Mouse (Mus musculus): ENCODE measurements around the gene Dcaf8.
A peak's percentile ranks its signal among the peaks of the same experiment; 100 is the strongest.

Gene Dcaf8

GRCm38 (mm10) chr1:172194435-172194834, 46.6 kb downstream of the Dcaf8 start:
- no peak for DNase-seq (ENCODE audit: low read depth, low spot score)

GRCm38 (mm10) chr1:172197146-172197545, 49.3 kb downstream of the Dcaf8 start:
- peak; percentile 47 for DNase-seq (ENCODE audit: low read depth, low spot score)

- DNase-seq (ENCODE audit: low read depth, low spot score): no peak
Measured at GRCm38 (mm10) chr1:172197851-172198250, 50.0 kb downstream of the Dcaf8 start.

GRCm38 (mm10) chr1:172198316-172198715, 50.4 kb downstream of the Dcaf8 start:
- DNase-seq (ENCODE audit: low read depth, low spot score): no peak

GRCm38 (mm10) chr1:172198996-172199395, 51.1 kb downstream of the Dcaf8 start:
- no peak for DNase-seq (ENCODE audit: low read depth, low spot score)

GRCm38 (mm10) chr1:172200161-172200560, 52.3 kb downstream of the Dcaf8 start:
- no peak for DNase-seq (ENCODE audit: low read depth, low spot score)

- no peak for DNase-seq (ENCODE audit: low read depth, low spot score)
Measured at GRCm38 (mm10) chr1:172200871-172201447, 53.1 kb downstream of the Dcaf8 start.

GRCm38 (mm10) chr1:172201967-172202880, 54.3 kb downstream of the Dcaf8 start:
- no peak for DNase-seq (ENCODE audit: low read depth, low spot score)

GRCm38 (mm10) chr1:172202894-172203522, 55.1 kb downstream of the Dcaf8 start:
- DNase-seq (ENCODE audit: low read depth, low spot score): no peak

- DNase-seq (ENCODE audit: low read depth, low spot score): no peak
Measured at GRCm38 (mm10) chr1:172203566-172203965, 55.7 kb downstream of the Dcaf8 start.

- no peak for DNase-seq (ENCODE audit: low read depth, low spot score)
Measured at GRCm38 (mm10) chr1:172204033-172204813, 56.3 kb downstream of the Dcaf8 start.

GRCm38 (mm10) chr1:172204814-172205740, 57.2 kb downstream of the Dcaf8 start:
- DNase-seq (ENCODE audit: low read depth, low spot score): no peak

GRCm38 (mm10) chr1:172205741-172206087, 57.8 kb downstream of the Dcaf8 start:
- DNase-seq (ENCODE audit: low read depth, low spot score): peak; percentile 68

- DNase-seq (ENCODE audit: low read depth, low spot score): peak; percentile 71
Measured at GRCm38 (mm10) chr1:172206141-172206917, 58.4 kb downstream of the Dcaf8 start, which contains the start of gene Pea15a. Gene Pea15a (minus strand): TSS chr1:172206804.

- DNase-seq (ENCODE audit: low read depth, low spot score): no peak
Measured at GRCm38 (mm10) chr1:172207111-172207584, 59.3 kb downstream of the Dcaf8 start.

- no peak for DNase-seq (ENCODE audit: low read depth, low spot score)
Measured at GRCm38 (mm10) chr1:172212776-172213175, 64.9 kb downstream of the Dcaf8 start.

GRCm38 (mm10) chr1:172213771-172214170, 65.9 kb downstream of the Dcaf8 start:
- DNase-seq (ENCODE audit: low read depth, low spot score): no peak

GRCm38 (mm10) chr1:172214748-172215147, 66.9 kb downstream of the Dcaf8 start:
- no peak for DNase-seq (ENCODE audit: low read depth, low spot score)

GRCm38 (mm10) chr1:172217148-172217547, 69.3 kb downstream of the Dcaf8 start:
- DNase-seq (ENCODE audit: low read depth, low spot score): peak; percentile 86
